Mouse (Mus musculus) MEL-GATA-1-ER (cell line): ENCODE data around the gene Gfap.

ENCODE experiments used
- DNase-seq: peaks from one replicate; pipeline ENCODE4 v3.0.0-alpha.2; 2012; ENCODE audit warnings: low read depth; ENCODE audit errors: extremely low read depth

The Gfap gene

GRCm38 (mm10) chr11:102900763-102901162, at the start of gene Gfap:
Gene Gfap, minus strand, starts transcription at chr11:102900912.
- no peak for DNase-seq

DNA sequence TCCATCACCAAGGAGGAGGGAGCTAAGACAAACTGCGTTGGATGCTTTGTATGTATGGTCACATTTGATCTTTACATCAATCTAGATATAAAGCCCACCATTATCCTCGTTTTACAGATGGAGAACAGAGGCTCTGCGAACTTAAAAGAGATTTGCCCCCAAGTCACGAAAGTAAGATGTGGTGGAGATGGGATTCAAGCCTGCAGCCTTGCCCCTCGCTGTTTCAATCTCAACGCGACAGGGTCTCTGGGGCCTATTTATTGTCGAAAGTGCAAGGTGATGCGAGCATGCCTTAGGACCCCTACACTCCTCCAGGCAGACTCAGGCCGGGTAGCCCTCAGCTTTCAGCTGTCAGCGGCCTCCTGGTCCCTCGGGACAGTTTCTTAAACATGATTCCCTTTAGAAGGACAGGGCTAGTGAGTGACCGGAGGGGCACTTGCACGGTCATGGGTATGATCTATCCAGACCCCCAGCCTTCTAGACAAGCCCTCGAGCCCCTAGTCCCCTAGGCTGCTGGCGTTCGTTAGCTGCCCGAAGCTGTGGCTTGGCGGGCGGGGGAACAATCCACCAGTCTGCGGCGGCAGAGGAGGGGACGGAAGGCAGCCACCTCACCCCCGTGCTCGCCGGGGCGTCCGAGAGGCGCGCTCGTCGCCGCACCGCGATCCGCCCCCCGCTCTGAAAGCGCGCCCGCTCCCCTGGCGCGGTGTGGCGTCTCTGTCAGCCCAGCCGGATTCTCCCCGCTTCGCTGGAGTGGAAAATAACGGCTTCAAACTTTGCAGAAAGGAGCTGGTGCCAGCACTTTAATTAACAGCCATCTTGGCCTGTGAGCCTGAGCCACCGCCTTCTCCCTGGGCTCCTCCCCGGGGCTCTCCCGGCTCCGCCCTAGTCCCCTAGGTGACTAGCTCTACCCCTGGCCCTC, 47.6 kb upstream of the Gfap start:
- no peak for DNase-seq

- no peak for DNase-seq
Measured at GRCm38 (mm10) chr11:102946992-102947343, 46.3 kb upstream of the Gfap start.

- no peak for DNase-seq
Measured at GRCm38 (mm10) chr11:102946265-102946991, 45.7 kb upstream of the Gfap start, which contains the start of gene C1ql1. Gene C1ql1, minus strand, starts transcription at chr11:102946688.

DNA sequence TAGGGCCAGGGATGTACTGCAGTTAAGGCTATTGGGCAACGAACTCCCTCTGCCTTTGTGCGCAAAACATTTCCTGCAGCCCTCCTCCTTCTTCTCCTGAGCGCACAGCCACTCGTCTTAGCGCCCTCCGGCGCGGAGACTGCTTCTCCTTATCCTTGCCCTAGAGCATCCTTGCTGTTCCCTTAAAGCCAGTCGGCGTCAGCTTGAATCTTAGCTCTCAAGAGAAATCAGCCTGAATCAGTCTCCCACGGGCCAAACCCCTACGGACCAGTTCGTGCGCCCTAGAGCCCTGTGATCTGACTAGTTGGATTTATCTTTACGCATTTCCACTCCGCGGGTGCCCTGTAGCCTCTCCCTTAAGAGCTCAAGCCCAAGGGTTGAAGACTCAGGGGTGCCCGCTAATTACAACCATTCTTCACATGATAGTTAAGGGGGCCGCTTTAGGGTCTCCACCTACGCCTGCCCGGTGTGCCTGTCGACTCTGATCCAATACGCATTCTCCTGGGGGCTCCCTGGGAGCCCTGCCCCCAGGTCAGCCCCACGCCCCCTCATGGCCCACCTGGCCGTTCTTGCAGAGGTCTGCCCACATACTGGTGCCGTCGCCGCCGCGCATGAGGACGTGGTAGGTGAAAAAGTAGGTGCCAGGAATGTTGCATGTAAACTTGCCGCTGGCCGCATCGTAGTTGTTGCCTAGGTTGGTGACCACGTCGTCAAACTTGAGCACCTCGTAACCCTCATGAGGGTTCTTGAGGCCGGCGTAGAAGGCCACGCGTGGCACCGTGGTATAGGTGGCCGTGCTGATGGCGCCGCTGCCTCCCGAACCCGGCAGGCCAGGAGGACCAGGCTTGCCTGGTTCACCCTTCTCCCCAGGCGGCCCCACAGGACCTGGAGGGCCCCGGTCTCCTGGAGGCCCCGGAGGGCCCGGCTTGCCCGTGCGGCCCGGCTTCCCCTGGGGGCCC, 44.9 kb upstream of the Gfap start:
- DNase-seq = no peak

DNA sequence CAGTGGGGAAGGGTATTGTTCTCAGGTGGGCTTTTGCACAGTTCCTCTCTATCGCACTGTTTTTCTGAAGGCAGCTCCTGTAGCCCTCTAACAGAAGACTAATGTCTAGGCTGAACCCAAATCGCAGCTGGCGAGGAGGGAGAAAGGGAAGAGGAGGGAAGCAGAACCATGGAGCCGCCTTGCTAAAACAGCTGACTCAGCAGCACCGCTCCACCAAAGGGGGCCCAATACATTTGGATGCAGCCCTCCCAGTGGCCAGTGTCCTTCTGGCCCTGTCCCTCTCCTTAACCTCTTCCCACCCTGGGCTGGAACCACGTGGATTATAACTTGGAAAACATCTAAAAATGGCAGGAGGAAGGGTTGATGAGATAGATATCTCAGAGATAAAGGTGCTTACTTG, 40.5 kb upstream of the Gfap start:
- no peak for DNase-seq

GRCm38 (mm10) chr11:102939024-102939675, 38.4 kb upstream of the Gfap start:
- no peak for DNase-seq

DNA sequence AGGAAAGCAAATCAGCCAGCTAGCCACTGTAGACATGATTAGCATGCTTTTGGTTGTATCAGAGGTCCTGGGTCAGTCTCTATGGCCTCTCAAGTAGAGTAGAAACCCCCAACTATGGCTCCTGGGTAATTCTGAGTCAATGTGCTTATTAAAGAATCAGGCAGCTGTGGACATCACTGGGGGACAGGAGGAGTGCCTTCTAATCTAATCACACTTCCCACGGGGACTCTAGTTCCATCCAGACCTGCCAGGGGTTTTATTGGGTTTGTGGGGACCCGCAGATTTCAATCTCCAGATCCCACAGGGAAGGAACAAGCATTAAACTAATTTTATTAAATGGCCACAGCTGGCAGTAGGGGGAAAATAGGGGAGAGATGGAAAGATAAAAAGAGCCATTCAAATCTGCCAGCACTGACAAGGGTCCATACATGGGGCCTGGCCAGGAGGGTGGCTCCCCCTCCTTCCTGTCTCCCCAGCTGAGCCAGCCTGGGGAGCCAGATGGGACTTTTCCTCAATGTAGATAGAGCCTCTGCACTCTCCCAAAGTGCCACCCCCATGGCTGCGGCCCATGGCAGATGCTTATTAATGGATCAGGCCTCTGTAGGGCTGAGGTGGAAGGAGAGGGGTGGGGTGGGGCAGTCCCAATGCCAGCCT, 36.9 kb upstream of the Gfap start:
- DNase-seq = no peak

DNA sequence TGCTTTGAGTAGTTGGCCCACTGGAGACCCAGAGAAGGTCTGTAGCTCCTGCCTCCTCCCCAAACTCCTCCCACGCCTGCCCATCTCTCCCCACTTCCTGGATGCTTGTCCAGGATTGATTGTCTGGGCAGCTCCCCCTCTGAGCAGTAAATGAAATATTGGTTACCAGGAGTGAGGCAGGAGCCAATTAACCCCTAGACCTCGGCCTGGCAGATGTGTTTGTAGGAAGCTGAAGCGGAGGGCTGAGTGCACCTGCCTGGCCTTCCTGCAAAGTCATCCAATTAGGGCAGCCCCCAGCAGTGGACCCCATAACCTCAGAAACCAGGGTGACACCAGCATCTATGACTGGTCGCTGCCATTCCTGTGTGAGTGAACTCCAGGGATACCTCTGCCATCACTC, 35.6 kb upstream of the Gfap start:
- no peak for DNase-seq

DNA sequence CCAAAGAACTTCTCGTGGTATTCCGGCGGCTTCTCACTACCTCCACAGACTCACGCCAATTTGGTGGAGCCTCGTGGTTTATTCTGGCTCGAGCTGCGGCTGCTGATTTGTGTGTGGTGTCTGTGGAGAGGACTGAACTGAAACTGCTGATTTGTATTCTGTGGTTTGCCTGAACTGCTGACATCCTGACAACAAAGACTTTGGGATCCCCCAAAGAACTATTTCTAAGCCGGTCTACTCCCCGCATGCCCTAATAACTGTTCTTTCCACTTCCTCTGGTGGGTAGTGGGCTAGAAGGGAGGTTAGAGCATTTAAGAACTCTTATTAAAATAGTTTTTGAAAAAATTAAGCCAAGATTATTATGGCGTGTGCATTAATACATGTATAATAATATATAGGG, 30.0 kb upstream of the Gfap start:
- DNase-seq = no peak

DNA sequence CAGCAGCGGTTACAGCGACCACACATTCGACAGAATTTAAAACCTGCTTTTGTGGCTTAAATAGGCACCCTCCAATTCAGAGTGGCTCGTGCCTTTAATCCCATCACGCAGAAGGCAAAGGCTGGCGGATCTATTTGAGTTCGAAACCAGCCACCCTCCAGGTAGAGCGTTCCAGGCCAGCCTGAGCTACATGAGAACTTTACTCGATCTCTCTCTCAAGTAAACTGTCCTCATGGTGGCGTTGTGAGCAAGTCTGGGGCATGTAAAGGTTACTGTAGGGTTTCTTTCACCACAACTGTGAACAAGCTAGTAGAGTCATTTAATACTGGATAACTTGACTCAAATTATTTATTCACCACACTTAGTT, 24.6 kb upstream of the Gfap start:
- peak; percentile 80 for DNase-seq

GRCm38 (mm10) chr11:102924557-102925350, 24.0 kb upstream of the Gfap start, which contains the start of gene Kif18b:
Gene Kif18b, minus strand, starts transcription at chr11:102925124.
- DNase-seq = peak; percentile 93

GRCm38 (mm10) chr11:102921491-102921890, 20.8 kb upstream of the Gfap start:
- DNase-seq = no peak

- no peak for DNase-seq
Measured at GRCm38 (mm10) chr11:102918077-102918476, 17.4 kb upstream of the Gfap start.

GRCm38 (mm10) chr11:102915380-102915779, 14.7 kb upstream of the Gfap start:
- no peak for DNase-seq

DNA sequence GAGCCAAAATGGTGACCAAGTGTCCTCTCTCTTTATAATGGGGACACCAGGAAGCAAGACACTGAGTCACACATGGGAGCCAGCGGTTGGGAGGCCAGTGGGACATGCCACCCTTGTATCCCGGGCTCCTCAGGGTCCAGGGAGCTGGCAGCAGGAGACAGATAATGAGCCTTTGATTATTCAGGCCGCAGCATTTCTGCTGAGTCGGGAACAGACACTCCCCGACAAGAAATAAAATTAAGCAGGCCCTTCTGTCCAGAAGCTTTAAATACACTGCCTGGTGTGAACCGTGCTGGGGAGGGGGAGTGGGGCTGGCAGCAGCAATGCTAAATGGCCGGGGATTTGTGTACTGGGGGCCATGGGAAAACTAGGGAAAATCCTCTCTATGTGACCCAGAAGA, 10.7 kb upstream of the Gfap start:
- no peak for DNase-seq

DNA sequence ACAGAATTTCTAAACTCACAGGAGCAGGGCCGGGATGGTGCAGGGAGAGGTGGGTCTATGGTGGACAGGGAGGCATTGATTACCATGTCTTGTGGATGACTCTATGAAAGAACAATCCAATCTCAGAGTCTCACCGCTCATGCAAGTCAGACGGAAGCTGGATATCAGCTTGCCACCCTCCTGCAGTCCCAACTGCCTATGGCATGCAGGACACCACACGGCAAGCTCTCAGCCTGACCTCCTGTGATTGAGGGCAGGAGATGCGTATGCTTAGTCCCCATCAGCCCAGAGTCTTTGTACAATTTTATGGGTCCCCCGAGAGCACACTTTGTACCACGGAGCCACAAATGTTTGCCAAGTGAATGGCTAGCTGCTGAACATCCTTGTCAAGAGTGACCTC, 2.9 kb upstream of the Gfap start:
- DNase-seq = no peak

DNA sequence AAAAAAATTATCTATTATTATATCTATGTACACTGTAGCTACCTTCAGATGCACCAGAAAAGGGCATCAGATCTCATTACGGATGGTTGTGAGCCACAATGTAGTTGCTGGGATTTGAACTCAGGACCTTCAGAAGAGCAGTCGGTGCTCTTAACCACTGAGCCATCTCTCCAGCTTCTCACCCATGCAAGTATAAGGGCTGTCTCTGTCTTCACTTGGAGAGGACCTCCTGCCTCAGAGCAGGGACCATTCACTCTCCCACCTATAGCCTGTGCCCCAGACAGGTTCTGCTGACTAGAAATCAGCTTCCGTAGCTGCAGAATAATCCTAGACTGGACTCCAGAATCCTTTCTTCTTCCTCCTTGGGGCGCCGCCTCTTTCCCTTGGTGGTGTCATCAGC, 1.4 kb upstream of the Gfap start:
- no peak for DNase-seq

DNA sequence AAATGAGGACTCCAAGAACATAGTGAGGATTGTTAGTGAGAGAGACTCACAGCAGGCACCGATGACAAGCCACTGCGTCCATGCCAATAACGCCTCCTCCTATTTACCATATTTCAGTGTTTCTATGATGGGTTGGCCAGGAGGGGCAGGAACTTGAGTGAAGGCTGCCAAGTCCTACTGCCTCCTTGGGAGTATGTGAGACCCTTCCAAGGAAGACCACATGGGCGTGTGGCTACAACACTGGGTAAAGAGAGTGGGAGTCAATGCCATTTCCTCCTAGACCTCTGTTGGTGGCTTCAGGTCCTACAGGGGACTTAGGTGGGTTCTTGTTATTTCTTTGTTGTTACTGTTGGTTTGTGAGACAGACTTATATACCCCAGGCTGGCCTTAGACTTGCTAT, 487 bp upstream of the Gfap start:
- DNase-seq = no peak

DNA sequence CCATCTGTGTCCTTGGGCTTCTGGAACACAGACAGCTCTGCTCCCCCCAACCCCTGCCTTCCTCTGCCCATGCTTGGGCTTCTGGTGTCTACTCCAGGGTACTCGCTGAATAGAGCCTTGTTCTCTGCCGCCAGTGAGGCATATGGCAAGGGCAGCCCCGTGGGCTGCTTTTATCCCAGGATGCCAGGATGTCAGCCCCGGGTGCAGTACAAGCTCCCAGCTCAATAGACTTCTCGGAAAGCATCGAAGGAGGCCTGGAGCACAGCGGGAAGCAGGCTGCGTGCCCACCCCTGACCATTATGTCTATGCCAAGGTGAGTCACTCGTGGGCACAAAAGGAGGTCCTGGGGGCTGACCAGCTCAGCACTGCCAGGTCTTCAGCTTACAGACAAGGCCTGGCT, 2.3 kb downstream of the Gfap start:
- DNase-seq = no peak
